ENCODE assay signal across 22 mouse cellular contexts in genomic region chr2:98263641-98264040, GRCm38 (mm10).
DNase-seq lines count a peak whose midpoint lies in the region; ATAC-seq and TF ChIP-seq lines count a peak whose summit lies in the region.
"Had no signal": no experiment of that assay in that cellular context is flagged by ENCODE, and none has a peak within 500 bp of the region (broad histone marks: within the 10 kb centered on the region; RNA-seq: fewer than 3 reads in every experiment).

No protein-coding gene starts in this region.

- H3K27me3 ChIP-seq in forebrain, postnatal 0 days (ENCODE audit: insufficient read depth, low read length), result no peaks in the 10 kb centered on the region
- H3K27me3 ChIP-seq in forebrain, embryonic 12.5 days, result no peaks in the 10 kb centered on the region
- H3K27me3 ChIP-seq: embryonic facial prominence, embryonic 12.5 days; heart, embryonic 12.5 days had no signal

- no peaks in the 10 kb centered on the region for H3K9me3 ChIP-seq in forebrain, postnatal 0 days (ENCODE audit: low read length)
- H3K9me3 ChIP-seq in forebrain, embryonic 12.5 days, result no peaks in the 10 kb centered on the region
- H3K9me3 ChIP-seq: embryonic facial prominence, embryonic 12.5 days; heart, embryonic 12.5 days; hindbrain, embryonic 10.5 days had no signal

- DNase-seq in forebrain, postnatal 0 days, result peak; percentile 9
- DNase-seq in layer of hippocampus, adult 9-11 months, result peak; percentile 28
- no peak for DNase-seq in layer of hippocampus, adult 8-10 months (ENCODE audit: low spot score in 2 of 2)
- DNase-seq in left cerebral cortex, postnatal 25 days (ENCODE audit: low spot score in 2 of 2), result peak; percentile 3 to 78
- DNase-seq in left cerebral cortex, adult 8-10 months (ENCODE audit: low spot score in 2 of 2), result no peak
- no peak for DNase-seq in cerebellum, adult 9-10 months
- DNase-seq: adrenal gland, adult 8-10 months; adrenal gland, postnatal 36 days; B cell, adult 2 months; cerebellum, adult 11 months; cerebellum, adult 8-10 months; cerebellum, postnatal 25 days; gastrocnemius, postnatal 14 days; heart, adult 2 months had no signal

- no peak for ATAC-seq in forebrain, postnatal 0 days
- no peak for ATAC-seq in forebrain, embryonic 12.5 days (ENCODE audit: low FRiP score)
- ATAC-seq: CD4-positive, CD25-positive, alpha-beta regulatory T cell, adult 4 months; forebrain, embryonic 16.5 days had no signal

- no peak overlapping the region for H3K9ac ChIP-seq in forebrain, postnatal 0 days
- no peak overlapping the region for H3K9ac ChIP-seq in forebrain, embryonic 12.5 days
- H3K9ac ChIP-seq: embryonic facial prominence, embryonic 12.5 days; heart, embryonic 12.5 days; hindbrain, embryonic 14.5 days had no signal

- 63% methylated on average over 1 of the region's 1 CpGs for WGBS in forebrain, postnatal 0 days
- 90% methylated on average over 1 of the region's 1 CpGs for WGBS in forebrain, embryonic 12.5 days

- H3K4me3 ChIP-seq in forebrain, postnatal 0 days (ENCODE audit: low read depth, low read length), result no peak overlapping the region
- no peak overlapping the region for H3K4me3 ChIP-seq in forebrain, embryonic 12.5 days (replicated peaks)
- H3K4me3 ChIP-seq: embryonic facial prominence, embryonic 12.5 days; heart, adult 2 months; heart, embryonic 12.5 days; hindbrain, embryonic 10.5 days had no signal

- TF ChIP-seq CTCF in forebrain, postnatal 0 days (IDR thresholded peaks at IDR 0.05; ENCODE audit: low read depth), result no peak

- H3K27ac ChIP-seq in forebrain, postnatal 0 days (ENCODE audit: low read depth, low read length), result no peak overlapping the region
- no peak overlapping the region for H3K27ac ChIP-seq in forebrain, embryonic 12.5 days
- H3K27ac ChIP-seq: embryonic facial prominence, embryonic 12.5 days; heart, adult 2 months; hindbrain, embryonic 10.5 days; hindbrain, embryonic 14.5 days had no signal

- H3K4me2 ChIP-seq in forebrain, postnatal 0 days (ENCODE audit: low read depth), result no peak overlapping the region
- H3K4me2 ChIP-seq in forebrain, embryonic 12.5 days, result no peak overlapping the region
- H3K4me2 ChIP-seq: embryonic facial prominence, embryonic 12.5 days; heart, embryonic 12.5 days; hindbrain, embryonic 14.5 days had no signal

- H3K4me1 ChIP-seq in forebrain, postnatal 0 days (ENCODE audit: insufficient read depth), result no peaks in the 10 kb centered on the region
- no peaks in the 10 kb centered on the region for H3K4me1 ChIP-seq in forebrain, embryonic 12.5 days
- H3K4me1 ChIP-seq: embryonic facial prominence, embryonic 12.5 days; heart, embryonic 12.5 days; hindbrain, embryonic 10.5 days had no signal

- H3K36me3 ChIP-seq in forebrain, postnatal 0 days (ENCODE audit: insufficient read depth), result no peaks in the 10 kb centered on the region
- H3K36me3 ChIP-seq in forebrain, embryonic 12.5 days (replicated peaks), result no peaks in the 10 kb centered on the region
- H3K36me3 ChIP-seq: embryonic facial prominence, embryonic 12.5 days; G1E; heart, embryonic 12.5 days; hindbrain, embryonic 10.5 days had no signal

- intact Hi-C loops in left cerebral cortex, postnatal 25 days (cut with DNase I), result loop anchor here (5.0 kb wide), 1 partner anchor 141 kb away; no protein-coding TSS in a partner anchor

Comparison
In these comparisons a context has a peak if more than half of its experiments do, and no peak if none do; other contexts are left out.
1. DNase-seq: peak in forebrain, postnatal 0 days (single experiment), layer of hippocampus, adult 9-11 months (single experiment) and left cerebral cortex, postnatal 25 days (2 of 2); none in layer of hippocampus, adult 8-10 months (0 of 2), left cerebral cortex, adult 8-10 months (0 of 2) and cerebellum, adult 9-10 months (single experiment).